Mouse (Mus musculus) lung, postnatal 0 days (tissue): ENCODE measurements around the gene Reg3b.

Source experiments
- CTCF ChIP-seq: IDR thresholded peaks from 2 replicates; pipeline ENCODE4 v1.5.1; 2016; ENCODE audit warnings: antibody characterized with exemption, mild to moderate bottlenecking
- EP300 ChIP-seq: IDR thresholded peaks from 2 replicates; pipeline ENCODE4 v1.6.1; 2016; ENCODE audit warnings: antibody characterized with exemption, mild to moderate bottlenecking, control low read depth

- TF ChIP-seq CTCF: no peak
- TF ChIP-seq EP300: no peak
Measured at GRCm38 (mm10) chr6:78361971-78362563, 8.4 kb upstream of the Reg3b start.
